Mouse (Mus musculus) testis, postnatal 14 days (tissue): ENCODE results near the gene Gm6760.

Experiments used
- DNase-seq: peaks from one replicate; pipeline ENCODE4 v3.0.0; 2021; ENCODE audit warnings: low spot score

Gene Gm6760

DNA sequence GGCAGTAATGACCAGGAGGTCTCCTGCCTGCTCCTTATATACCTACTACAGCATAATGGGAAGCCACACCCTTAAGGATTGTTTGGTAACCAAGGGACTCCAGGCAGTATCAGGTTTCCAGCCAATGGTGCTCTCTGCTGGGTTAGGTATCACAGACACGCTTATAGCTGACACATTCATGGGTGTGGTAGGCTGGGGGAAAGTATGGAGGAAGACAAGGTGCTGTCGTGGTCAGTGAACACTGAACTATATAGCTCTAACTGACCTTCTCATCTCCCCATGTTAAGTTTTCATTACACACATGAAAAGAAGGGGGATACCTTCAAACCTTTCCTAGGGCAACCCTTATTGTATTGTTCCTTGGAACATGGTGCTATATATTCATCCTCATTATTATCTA is at the start of gene Gm6760:
TSS of gene Gm6760 (minus strand) at position 101 of the 400 bp plus-strand sequence.
- DNase-seq = no peak

DNA sequence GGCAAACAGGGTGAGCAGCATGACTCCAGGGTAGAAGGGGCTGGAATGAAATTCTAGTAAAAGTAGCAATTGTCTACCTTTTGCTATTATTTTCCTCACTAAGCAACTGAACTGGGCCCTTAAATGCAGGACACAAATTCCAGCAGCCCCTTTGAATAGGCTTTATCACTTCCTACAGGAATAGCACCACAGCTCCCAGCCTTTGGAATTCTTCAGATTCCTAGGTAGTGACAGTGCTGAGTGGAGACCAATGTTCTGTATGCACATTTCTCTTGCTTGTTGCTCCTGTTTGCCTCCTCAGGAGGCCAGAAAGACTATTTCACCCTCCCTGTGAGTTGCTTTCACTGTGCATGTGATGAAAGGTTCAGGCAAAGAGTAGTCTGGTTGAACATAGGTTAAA is 29.2 kb upstream of the Gm6760 start:
- no peak for DNase-seq

DNA sequence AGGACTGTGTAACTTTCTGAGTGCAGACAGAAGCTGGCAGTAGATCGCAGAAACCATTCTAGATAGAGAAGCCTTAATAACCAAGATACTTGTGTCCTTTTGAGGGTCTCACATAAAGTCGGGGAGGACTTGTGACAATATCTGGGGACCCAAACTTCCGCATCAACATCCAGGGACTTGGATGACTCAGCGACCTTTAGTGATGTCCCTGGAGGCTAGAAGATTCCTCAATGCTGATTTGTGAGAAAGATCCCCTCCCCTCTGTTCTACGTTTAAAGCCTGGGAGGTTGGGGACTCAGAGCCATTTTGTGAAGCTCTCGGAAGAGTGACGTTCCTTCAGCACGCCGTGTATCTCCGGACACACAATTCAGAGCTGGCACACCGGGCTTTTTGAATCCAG is 21.2 kb upstream of the Gm6760 start, which contains the start of gene 3830417A13Rik:
TSS of gene 3830417A13Rik (plus strand) at position 301 of the 400 bp plus-strand sequence.
- no peak for DNase-seq
